Mouse (Mus musculus) megakaryocyte, embryonic 14.5 days (primary cell): Measurements from ENCODE around the gene Iqch.

Experiments used
- FLI1 ChIP-seq: IDR thresholded peaks from 2 replicates; pipeline ENCODE4 v1.6.1; 2012; ENCODE audit warnings: low read length, inconsistent platforms, mixed read lengths
- GATA1 ChIP-seq: IDR thresholded peaks from 3 replicates; pipeline ENCODE4 v1.6.1; 2012; ENCODE audit warnings: mixed read lengths, low read length, inconsistent platforms, borderline replicate concordance

- TF ChIP-seq GATA1 (no peak), FLI1 (no peak)
Observed at GRCm38 (mm10) chr9:63650905-63651304, 48.6 kb upstream of the Iqch start.
